Mouse (Mus musculus) MEL (cell line): ENCODE data around the gene Lurap1. TPM values are rescaled to one million over a fixed set of nuclear protein-coding genes. Genes with fewer than 3 reads are reported as not detected.

Source experiments
- DNase-seq: peaks from one replicate; pipeline ENCODE4 v3.0.0; 2011; ENCODE audit warnings: low read depth, low spot score
- H3K27ac ChIP-seq: 2 replicates; pipeline ENCODE4 v1.5.1; 2012; ENCODE audit warnings: low read depth, mild to moderate bottlenecking, control low read depth, low read length, moderate library complexity; ENCODE audit not compliant: control insufficient read depth
- H3K27me3 ChIP-seq, 2 experiments: fragments of 150-350 bp in 1 of 2; sonication (generic) in 1 of 2; 2 replicates each; pipeline ENCODE4 v1.6.1; 2012; ENCODE audit warnings: low read length in 2 of 2, mild to moderate bottlenecking in 2 of 2, improper control_type of control experiment in 1 of 2, moderate library complexity in 1 of 2; ENCODE audit not compliant: insufficient read depth in 2 of 2, control insufficient read depth in 1 of 2
- H3K36me3 ChIP-seq, 2 experiments: 2 replicates each; pipeline ENCODE4 v1.6.1; 2012 to 2014; ENCODE audit warnings: low read length in 2 of 2, improper control_type of control experiment in 1 of 2, inconsistent platforms in 1 of 2, mild to moderate bottlenecking in 1 of 2; ENCODE audit not compliant: insufficient read depth in 2 of 2, control insufficient read depth in 1 of 2
- H3K4me1 ChIP-seq, 2 experiments: fragments of 150-350 bp in 1 of 2; sonication (generic) in 1 of 2; 2 replicates each; pipeline ENCODE4 v1.6.1; 2012; ENCODE audit warnings: low read length in 2 of 2, improper control_type of control experiment in 1 of 2, mild to moderate bottlenecking in 1 of 2; ENCODE audit not compliant: insufficient read depth in 2 of 2, control insufficient read depth in 1 of 2
- H3K4me3 ChIP-seq, 2 experiments: fragments of 150-350 bp in 1 of 2; sonication (generic) in 1 of 2; 2 replicates each; pipeline ENCODE4 v1.5.1; 2012; ENCODE audit warnings: low read depth in 2 of 2, low read length in 2 of 2, mild to moderate bottlenecking in 2 of 2, moderate library complexity in 2 of 2, control low read depth in 1 of 2, improper control_type of control experiment in 1 of 2; ENCODE audit not compliant: control insufficient read depth in 1 of 2, insufficient read depth in 1 of 2
- H3K79me2 ChIP-seq: 2 replicates; pipeline ENCODE4 v1.6.1; 2012; ENCODE audit warnings: mild to moderate bottlenecking, low read length, moderate library complexity; ENCODE audit not compliant: control insufficient read depth, poor library complexity, insufficient read depth
- H3K9ac ChIP-seq: 2 replicates; pipeline ENCODE4 v1.6.1; 2012; ENCODE audit warnings: low read depth, mild to moderate bottlenecking, control low read depth, low read length, moderate library complexity; ENCODE audit not compliant: control insufficient read depth, poor library complexity, severe bottlenecking
- H3K9me3 ChIP-seq: fragments of 150-350 bp; sonication (generic); replicated peaks from 2 replicates; pipeline ENCODE4 v1.6.1; 2012; ENCODE audit warnings: mild to moderate bottlenecking, low read length, improper control_type of control experiment, moderate library complexity; ENCODE audit not compliant: insufficient read depth
- BHLHE40 ChIP-seq: IDR thresholded peaks from 2 replicates; pipeline ENCODE4 v1.6.1; 2012; ENCODE audit warnings: low read depth, mild to moderate bottlenecking, inconsistent platforms, low read length, improper control_type of control experiment, borderline replicate concordance
- CHD1 ChIP-seq: IDR thresholded peaks from 2 replicates; pipeline ENCODE4 v1.6.1; 2012; ENCODE audit warnings: low read depth, mild to moderate bottlenecking, inconsistent platforms, low read length, improper control_type of control experiment
- CTCF ChIP-seq, 3 experiments: IDR thresholded peaks in 2 of 3; conservative IDR thresholded peaks in 1 of 3; 2 replicates each; pipeline ENCODE4 v1.5.1; 2011 to 2012; ENCODE audit warnings: low read length in 3 of 3, low read depth in 2 of 3, mild to moderate bottlenecking in 2 of 3, improper control_type of control experiment in 1 of 3, inconsistent platforms in 1 of 3, mixed read lengths in 1 of 3, moderate library complexity in 1 of 3; ENCODE audit not compliant: control insufficient read depth in 1 of 3, insufficient read depth in 1 of 3, poor library complexity in 1 of 3, severe bottlenecking in 1 of 3
- EP300 ChIP-seq, 2 experiments: IDR thresholded peaks; 2 replicates each; pipeline ENCODE4 v1.6.1; 2011; ENCODE audit warnings: improper control_type of control experiment in 2 of 2, low read length in 2 of 2, low read depth in 1 of 2, mild to moderate bottlenecking in 1 of 2
- KAT2A ChIP-seq: conservative IDR thresholded peaks from 2 replicates; pipeline ENCODE4 v1.6.1; 2012; ENCODE audit warnings: low read depth, low read length, improper control_type of control experiment, inconsistent platforms
- MAZ ChIP-seq: IDR thresholded peaks from 2 replicates; pipeline ENCODE4 v1.6.1; 2012; ENCODE audit warnings: low read depth, mild to moderate bottlenecking, inconsistent platforms, low read length, improper control_type of control experiment
- MEF2A ChIP-seq: IDR thresholded peaks from 2 replicates; pipeline ENCODE4 v1.6.1; 2014; ENCODE audit warnings: low read depth, mild to moderate bottlenecking, inconsistent platforms, low read length, improper control_type of control experiment; ENCODE audit not compliant: poor library complexity, insufficient replicate concordance, severe bottlenecking; ENCODE audit errors: extremely low read depth
- MXI1 ChIP-seq: IDR thresholded peaks from 2 replicates; pipeline ENCODE4 v1.6.1; 2011; ENCODE audit warnings: mild to moderate bottlenecking, low read depth, low read length, improper control_type of control experiment
- MYC ChIP-seq: IDR thresholded peaks from 2 replicates; pipeline ENCODE4 v1.6.1; 2011; ENCODE audit warnings: low read depth, mild to moderate bottlenecking, low read length, improper control_type of control experiment, moderate library complexity
- POLR2AphosphoS5 ChIP-seq: IDR thresholded peaks from 2 replicates; pipeline ENCODE4 v1.6.1; 2012; ENCODE audit warnings: low read depth, borderline replicate concordance, mild to moderate bottlenecking, inconsistent platforms, low read length, moderate library complexity, mixed read lengths
- TBP ChIP-seq: IDR thresholded peaks from 2 replicates; pipeline ENCODE4 v1.8.0; 2011; ENCODE audit warnings: low read depth, low read length, improper control_type of control experiment
- UBTF ChIP-seq: IDR thresholded peaks from 2 replicates; pipeline ENCODE4 v1.6.1; 2012; ENCODE audit warnings: low read depth, mild to moderate bottlenecking, inconsistent platforms, low read length, improper control_type of control experiment, moderate library complexity, borderline replicate concordance; ENCODE audit not compliant: insufficient read depth
- USF1 ChIP-seq: IDR thresholded peaks from 2 replicates; pipeline ENCODE4 v1.6.1; 2014; ENCODE audit warnings: low read depth, mild to moderate bottlenecking, inconsistent platforms, low read length, improper control_type of control experiment, moderate library complexity
- ZNF384 ChIP-seq: IDR thresholded peaks from 2 replicates; pipeline ENCODE4 v1.6.1; 2012; ENCODE audit warnings: low read depth, mild to moderate bottlenecking, inconsistent platforms, low read length, improper control_type of control experiment
- polyA plus RNA-seq, 2 experiments: library from polyadenylated mRNA; stranded (reverse) in 1 of 2; unstranded in 1 of 2; fragments of >175 nt in 1 of 2; fragments of >200 nt in 1 of 2; gene quantifications; 2 replicates each; pipeline versions ENCODE4 v1.2.1 to v1.2.4; 2012; ENCODE audit warnings: low replicate concordance in 2 of 2, low read depth in 1 of 2; ENCODE audit not compliant: insufficient read length in 2 of 2, insufficient read depth in 1 of 2, missing spikeins in 1 of 2
- total RNA-seq: library from RNA; depleted of rRNA; stranded (reverse); fragments of 300-350 nt; gene quantifications from 2 replicates; pipeline ENCODE4 v1.2.3, GENCODE M21; 2012

The Lurap1 gene
- total and polyA plus RNA-seq, 3 experiments, result 0.85 to 1.2 TPM; not detected in 1

DNA sequence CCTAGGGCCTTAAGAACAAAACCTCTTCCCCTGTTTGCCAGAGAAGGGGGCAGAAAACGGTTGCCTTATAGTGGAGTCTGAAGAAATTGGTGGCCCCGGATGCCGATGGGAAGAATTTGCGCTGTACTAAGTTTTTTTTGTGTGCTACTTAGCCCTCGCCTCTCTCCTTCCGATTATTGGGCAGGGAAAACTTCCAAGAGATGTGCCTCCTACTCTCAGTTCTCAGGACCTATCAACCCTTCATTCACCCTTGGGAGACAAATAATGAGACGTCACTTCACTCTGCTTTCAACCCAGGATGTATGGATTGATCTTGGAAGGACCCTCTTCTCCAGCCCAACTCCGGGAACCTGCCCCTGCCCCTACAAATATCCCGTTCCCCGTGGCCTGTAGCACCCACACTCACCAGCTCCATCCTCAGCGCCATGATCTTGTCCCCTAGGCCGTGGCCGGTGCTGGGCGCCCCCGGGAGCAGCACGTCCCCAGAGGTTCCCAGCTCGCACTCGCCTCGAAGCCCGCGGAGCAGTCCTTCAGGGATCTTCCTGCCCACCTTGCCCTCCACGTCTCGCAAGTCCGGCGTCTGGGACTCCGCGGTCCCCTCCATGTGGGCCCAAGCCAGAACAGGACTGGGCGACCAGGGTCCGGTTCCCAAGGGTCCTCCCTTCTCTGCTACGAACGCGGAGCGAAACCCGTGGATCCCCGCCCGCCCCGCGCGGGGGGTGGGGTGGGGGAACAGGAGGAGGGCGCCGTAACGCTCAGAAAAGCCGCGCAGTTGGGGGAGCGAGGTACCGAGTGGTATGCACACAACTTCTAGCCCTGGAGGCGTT, 7.0 kb downstream of the Lurap1 start:
- peak overlapping the region; percentile 59 for H3K9ac ChIP-seq
- no peaks in the 10 kb centered on the region for H3K79me2 ChIP-seq
- peak overlapping the region; percentile 54 to 88 for H3K4me3 ChIP-seq
- H3K36me3 ChIP-seq, result no peaks in the 10 kb centered on the region
- DNase-seq, result peak; percentile 67
- no peak overlapping the region for H3K27ac ChIP-seq
- TF ChIP-seq POLR2AphosphoS5 (no peak), UBTF (peak; percentile 17; the same call in 1 of the 2 replicates), EP300 (IDR thresholded peaks at IDR 0.05; ENCODE audit: low read depth in 1 of 2, low read length in 2 of 2) (peak in 1 of 2 experiments; percentile 25; a peak in 1 of 4 replicates), MXI1 (peak; percentile 99), MAZ (peak; percentile 92)
- 0 out of 4 replicates have a peak, but pooled peaks cover 0 to 3% of the 10 kb centered on the region in 2 experiments for H3K4me1 ChIP-seq
- H3K27me3 ChIP-seq, result no peaks in the 10 kb centered on the region
- no peaks in the 10 kb centered on the region for H3K9me3 ChIP-seq

DNA sequence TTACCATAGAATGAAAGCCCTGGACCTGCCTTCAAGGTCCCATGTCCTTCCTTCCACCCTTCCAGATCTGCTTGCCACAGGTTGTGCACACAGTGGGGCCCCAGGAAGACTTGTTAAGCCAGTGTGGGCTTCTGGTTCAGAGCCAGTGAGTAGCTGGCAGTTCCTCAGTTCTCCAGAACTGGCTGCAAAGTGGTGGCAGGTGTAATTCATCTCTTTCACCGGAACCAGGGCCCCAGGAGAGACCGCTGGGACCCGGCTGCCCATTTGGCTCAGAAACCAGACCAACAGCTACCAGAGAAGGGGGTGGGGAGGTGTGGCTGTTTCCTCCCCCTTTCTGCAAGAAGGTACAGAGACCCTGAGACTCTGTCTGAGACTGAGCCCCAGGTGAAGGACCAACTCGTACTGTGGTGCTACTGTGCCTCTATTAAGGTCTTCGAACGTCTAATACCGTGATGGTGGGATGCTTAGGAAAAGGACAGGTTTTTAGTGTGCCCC, 7.8 kb downstream of the Lurap1 start:
- no peak for DNase-seq
- TF ChIP-seq BHLHE40 (no peak), ZNF384 (no peak), CTCF (IDR thresholded peaks at IDR 0.05 in 2 of 3, conservative IDR thresholded peaks at IDR 0.05 in 1 of 3; ENCODE audit: control insufficient read depth in 1 of 3, insufficient read depth in 1 of 3, low read depth in 2 of 3, low read length in 3 of 3, poor library complexity in 1 of 3, severe bottlenecking in 1 of 3) (no peak), TBP (no peak), CHD1 (no peak), KAT2A (no peak), MEF2A (no peak), MYC (no peak), USF1 (no peak)
- Histone ChIP-seq H3K36me3 (no peaks in the 10 kb centered on the region), H3K27me3 (no peaks in the 10 kb centered on the region), H3K79me2 (no peaks in the 10 kb centered on the region), H3K27ac (no peak overlapping the region), H3K9ac (no peak overlapping the region), H3K4me3 (peak overlapping the region; percentile 54 to 88; a peak in 2 of 4 replicates), H3K9me3 (no peaks in the 10 kb centered on the region), H3K4me1 (0 out of 4 replicates have a peak, but pooled peaks cover 0 to 3% of the 10 kb centered on the region in 2 experiments)
